Mouse (Mus musculus) neutrophil, adult 5-6 weeks (primary cell): ENCODE measurements around the gene Gjd3. TPM values are rescaled to one million over a fixed set of nuclear protein-coding genes. Genes with fewer than 3 reads are reported as not detected.
A peak's percentile ranks its signal among the peaks of the same experiment; 100 is the strongest.

Source experiments
- ATAC-seq: fragments of 151-379, 151-347 bp; 2 replicates; pipeline ENCODE4 v1.8.0; 2017; ENCODE audit warnings: mild to moderate bottlenecking, moderate TSS enrichment; ENCODE audit not compliant: insufficient number of reproducible peaks, poor library complexity, low FRiP score, severe bottlenecking; ENCODE audit errors: extremely low read depth
- total RNA-seq: library from RNA; stranded (forward); fragments of 200-1000 nt; gene quantifications from 2 replicates; pipeline ENCODE4 v1.2.3, GENCODE M21; 2017

Gene Gjd3
- total RNA-seq, 1 experiment from 2014 or later = not detected

GRCm38 (mm10) chr11:98981997-98982772 is 631 bp downstream of the Gjd3 start:
- ATAC-seq = no peak

- ATAC-seq = no peak
Observed at GRCm38 (mm10) chr11:98981289-98981996, 1.4 kb downstream of the Gjd3 start.

GRCm38 (mm10) chr11:98979356-98979755 is 3.5 kb downstream of the Gjd3 start:
- ATAC-seq = no peak

- no peak for ATAC-seq
Observed at GRCm38 (mm10) chr11:98978526-98979148, 4.2 kb downstream of the Gjd3 start.

- ATAC-seq = peak; percentile 30; the same call in 1 of the 2 replicates
Observed at GRCm38 (mm10) chr11:98974871-98975719, 7.7 kb downstream of the Gjd3 start.

- no peak for ATAC-seq
Observed at GRCm38 (mm10) chr11:98974213-98974612, 8.6 kb downstream of the Gjd3 start.

GRCm38 (mm10) chr11:98973584-98973983 is 9.2 kb downstream of the Gjd3 start:
- no peak for ATAC-seq

GRCm38 (mm10) chr11:98972801-98973360 is 9.9 kb downstream of the Gjd3 start:
- no peak for ATAC-seq

GRCm38 (mm10) chr11:98972215-98972614 is 10.6 kb downstream of the Gjd3 start:
- ATAC-seq = peak; percentile 56

- ATAC-seq = no peak
Observed at GRCm38 (mm10) chr11:98971316-98972031, 11.3 kb downstream of the Gjd3 start.

GRCm38 (mm10) chr11:98970191-98970925 is 12.5 kb downstream of the Gjd3 start:
- no peak for ATAC-seq

- no peak for ATAC-seq
Observed at GRCm38 (mm10) chr11:98969496-98969927, 13.3 kb downstream of the Gjd3 start.

- ATAC-seq = no peak
Observed at GRCm38 (mm10) chr11:98968716-98969495, 13.9 kb downstream of the Gjd3 start.

- no peak for ATAC-seq
Observed at GRCm38 (mm10) chr11:98968079-98968478, 14.7 kb downstream of the Gjd3 start.

- no peak for ATAC-seq
Observed at GRCm38 (mm10) chr11:98966499-98967141, 16.2 kb downstream of the Gjd3 start.

- ATAC-seq = no peak
Observed at GRCm38 (mm10) chr11:98965416-98966077, 17.3 kb downstream of the Gjd3 start.
